Mouse (Mus musculus) limb, embryonic 14.5 days (tissue): ENCODE data around the gene Gm20695. TPM values are rescaled to one million over a fixed set of nuclear protein-coding genes. Genes with fewer than 3 reads are reported as not detected.

Experiments used
- ATAC-seq: fragments of 200-750 bp; cut with Nextera tagmentation; 2 replicates; pipeline ENCODE4 v1.8.0; 2017; ENCODE audit warnings: low read depth, moderate number of reproducible peaks, moderate TSS enrichment; ENCODE audit not compliant: low FRiP score
- DNase-seq: peaks from one replicate; pipeline ENCODE4 v3.0.0-alpha.2; 2015; ENCODE audit warnings: low spot score
- H3K27ac ChIP-seq: fragments of 300-500 bp; sonication (generic); replicated peaks from 2 replicates; pipeline ENCODE4 v1.5.1; 2014; ENCODE audit warnings: low read depth, mild to moderate bottlenecking, low read length, moderate library complexity, mixed read lengths
- H3K27me3 ChIP-seq: fragments of 300-500 bp; sonication (generic); 2 replicates; pipeline ENCODE4 v1.6.1; 2014; ENCODE audit warnings: low read length, mixed read lengths; ENCODE audit not compliant: control insufficient read depth, insufficient read depth
- H3K36me3 ChIP-seq: fragments of 300-500 bp; sonication (generic); 2 replicates; pipeline ENCODE4 v1.6.1; 2014; ENCODE audit warnings: mild to moderate bottlenecking, low read length, moderate library complexity, mixed read lengths; ENCODE audit not compliant: control insufficient read depth, insufficient read depth
- H3K4me1 ChIP-seq: fragments of 300-500 bp; sonication (generic); 2 replicates; pipeline ENCODE4 v1.6.1; 2014; ENCODE audit warnings: antibody characterized with exemption, low read length, mixed read lengths; ENCODE audit not compliant: control insufficient read depth, insufficient read depth
- H3K4me2 ChIP-seq: fragments of 300-500 bp; sonication (generic); replicated peaks from 2 replicates; pipeline ENCODE4 v1.6.1; 2014; ENCODE audit warnings: low read depth, mild to moderate bottlenecking, low read length, moderate library complexity; ENCODE audit not compliant: severe bottlenecking
- H3K4me3 ChIP-seq: fragments of 300-500 bp; sonication (generic); replicated peaks from 2 replicates; pipeline ENCODE4 v1.5.1; 2014; ENCODE audit warnings: low read length
- H3K9ac ChIP-seq: fragments of 300-500 bp; sonication (generic); 2 replicates; pipeline ENCODE4 v1.6.1; 2014; ENCODE audit warnings: mild to moderate bottlenecking, low read depth, low read length, moderate library complexity; ENCODE audit not compliant: severe bottlenecking
- H3K9me3 ChIP-seq: fragments of 300-500 bp; sonication (generic); 2 replicates; pipeline ENCODE4 v1.6.1; 2016; ENCODE audit warnings: low read length; ENCODE audit not compliant: control insufficient read depth
- POLR2A ChIP-seq: fragments of 200-500 bp; IDR thresholded peaks from 2 replicates; pipeline ENCODE4 v1.8.0; 2012; ENCODE audit warnings: inconsistent platforms, mild to moderate bottlenecking, moderate library complexity, borderline replicate concordance; ENCODE audit not compliant: insufficient read depth, insufficient read length; ENCODE audit errors: extremely low read depth
- WGBS: fragments of 180-500 bp; shearing (Covaris S2); extraction: QIAGEN DNeasy Blood & Tissue Kit; methylation state at CpG from one replicate; pipeline ENCODE4 v1.1.7; 2014; 5-methylcytosine and 5-hydroxymethylcytosine counted together
- polyA plus RNA-seq, 2 experiments: library from polyadenylated mRNA; depleted of rRNA in 1 of 2; stranded (reverse) in 1 of 2; unstranded in 1 of 2; fragments of >200 nt; fragmentation: Nextera tagmentation in 1 of 2; extraction: Ambion mirVana in 1 of 2; gene quantifications; 2 replicates each; pipeline versions ENCODE4 v1.2.1 to v1.2.3; 2012 to 2014

Gm20695 gene
- polyA plus RNA-seq, 2 experiments: 0.78 to 2.2 TPM

DNA sequence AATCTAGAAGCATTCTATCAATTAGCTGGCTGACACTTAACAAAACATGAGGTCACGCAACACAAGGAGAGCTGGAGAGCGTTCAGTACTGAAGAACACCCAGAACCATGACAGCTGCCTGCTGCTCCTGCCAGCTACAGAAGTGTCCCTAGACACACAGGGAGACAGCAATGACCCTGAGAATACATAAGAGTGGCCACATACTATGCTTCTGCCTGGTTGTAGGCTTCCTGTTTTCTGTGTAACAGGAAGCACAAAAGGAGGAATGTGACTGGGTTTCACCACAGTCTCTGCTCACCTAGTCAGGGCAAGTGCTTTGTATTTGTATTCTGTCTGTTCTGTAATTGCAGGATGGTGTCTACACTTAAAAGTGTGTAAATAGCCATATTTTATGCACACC is 36.3 kb downstream of the Gm20695 start:
- no peak overlapping the region for H3K4me3 ChIP-seq
- no peak overlapping the region for H3K27ac ChIP-seq
- no peak overlapping the region for H3K4me2 ChIP-seq
- H3K4me1 ChIP-seq: no peaks in the 10 kb centered on the region; the same call in 1 of the 2 replicates
- H3K27me3 ChIP-seq: no peaks in the 10 kb centered on the region
- ATAC-seq (no peak), DNase-seq (no peak)
- no peak overlapping the region for H3K9ac ChIP-seq
- peaks cover 62% of the 10 kb centered on the region for H3K36me3 ChIP-seq
- TF ChIP-seq POLR2A: no peak
- H3K9me3 ChIP-seq: no peaks in the 10 kb centered on the region
- WGBS: 92% methylated on average over 2 of the region's 2 CpGs

- Histone ChIP-seq H3K9me3 (no peaks in the 10 kb centered on the region), H3K36me3 (peaks cover 52% of the 10 kb centered on the region), H3K9ac (no peak overlapping the region), H3K27me3 (no peaks in the 10 kb centered on the region), H3K27ac (peak overlapping the region; percentile 83), H3K4me1 (no peaks in the 10 kb centered on the region; the same call in 1 of the 2 replicates), H3K4me3 (no peak overlapping the region), H3K4me2 (no peak overlapping the region)
- TF ChIP-seq POLR2A: no peak
- DNase-seq: no peak
- WGBS: 80% methylated on average over 3 of the region's 3 CpGs
- ATAC-seq: no peak
Measured at GRCm38 (mm10) chr16:3923515-3923914, 39.1 kb downstream of the Gm20695 start.

DNA sequence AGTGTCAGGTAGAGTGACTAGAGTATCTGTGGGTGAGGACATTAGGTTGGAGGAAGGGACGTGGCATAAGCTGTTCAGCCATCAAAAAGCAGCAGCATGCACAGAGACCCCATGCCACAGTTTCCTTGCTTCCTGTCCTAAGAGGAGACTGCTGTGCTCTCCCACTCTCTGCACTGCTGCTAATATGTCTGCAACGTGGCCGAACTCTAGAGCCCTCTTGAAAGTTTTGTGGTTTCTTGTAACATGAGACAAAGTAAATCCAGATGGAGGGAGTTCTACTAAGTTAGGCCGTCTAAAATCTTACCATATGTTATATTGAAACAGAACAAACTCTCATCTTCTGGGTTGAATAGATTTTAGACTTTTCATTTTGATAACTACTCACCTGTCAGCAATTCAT is 39.5 kb downstream of the Gm20695 start:
- DNase-seq (peak; percentile 81), ATAC-seq (peak; percentile 86)
- Histone ChIP-seq H3K4me3 (no peak overlapping the region), H3K9me3 (no peaks in the 10 kb centered on the region), H3K36me3 (peaks cover 54% of the 10 kb centered on the region), H3K27me3 (no peaks in the 10 kb centered on the region), H3K9ac (no peak overlapping the region), H3K27ac (peak overlapping the region; percentile 83), H3K4me2 (no peak overlapping the region), H3K4me1 (no peaks in the 10 kb centered on the region; the same call in 1 of the 2 replicates)
- WGBS: 17% methylated on average over 4 of the region's 4 CpGs
- TF ChIP-seq POLR2A: no peak

GRCm38 (mm10) chr16:3928582-3928981 is 44.1 kb downstream of the Gm20695 start:
- Histone ChIP-seq H3K9me3 (no peaks in the 10 kb centered on the region), H3K27ac (no peak overlapping the region), H3K4me1 (no peaks in the 10 kb centered on the region; the same call in 1 of the 2 replicates), H3K27me3 (no peaks in the 10 kb centered on the region), H3K36me3 (peaks cover 51% of the 10 kb centered on the region), H3K9ac (no peak overlapping the region), H3K4me2 (no peak overlapping the region), H3K4me3 (no peak overlapping the region)
- WGBS: 69% methylated on average over 1 of the region's 1 CpGs
- DNase-seq (no peak), ATAC-seq (no peak)
- TF ChIP-seq POLR2A: no peak

DNA sequence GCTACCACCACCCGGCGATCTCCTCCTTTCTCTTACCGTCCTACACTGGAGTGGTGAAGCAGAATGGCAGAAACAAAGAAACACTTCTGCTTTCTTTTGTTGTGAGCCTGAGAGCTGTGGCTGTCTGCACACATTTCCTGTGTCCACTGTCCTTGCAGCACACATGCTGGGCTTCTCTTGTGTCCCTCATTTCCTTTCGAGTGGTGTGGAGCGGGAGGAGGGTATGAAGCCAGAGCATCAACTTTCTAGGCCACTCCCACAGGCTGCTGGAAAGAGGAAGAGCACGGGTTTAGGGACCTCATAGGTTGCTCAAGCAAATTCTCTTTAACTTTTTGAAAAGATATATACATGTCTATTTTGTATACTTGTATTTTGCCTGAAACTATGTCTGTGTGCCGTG is 44.7 kb downstream of the Gm20695 start:
- Histone ChIP-seq H3K9ac (no peak overlapping the region), H3K27ac (no peak overlapping the region), H3K9me3 (no peaks in the 10 kb centered on the region), H3K4me1 (no peaks in the 10 kb centered on the region; the same call in 1 of the 2 replicates), H3K4me2 (no peak overlapping the region), H3K36me3 (peaks cover 57% of the 10 kb centered on the region), H3K27me3 (no peaks in the 10 kb centered on the region), H3K4me3 (no peak overlapping the region)
- ATAC-seq (no peak), DNase-seq (no peak)
- 85% methylated on average over 7 of the region's 7 CpGs for WGBS
- no peak for TF ChIP-seq POLR2A

DNA sequence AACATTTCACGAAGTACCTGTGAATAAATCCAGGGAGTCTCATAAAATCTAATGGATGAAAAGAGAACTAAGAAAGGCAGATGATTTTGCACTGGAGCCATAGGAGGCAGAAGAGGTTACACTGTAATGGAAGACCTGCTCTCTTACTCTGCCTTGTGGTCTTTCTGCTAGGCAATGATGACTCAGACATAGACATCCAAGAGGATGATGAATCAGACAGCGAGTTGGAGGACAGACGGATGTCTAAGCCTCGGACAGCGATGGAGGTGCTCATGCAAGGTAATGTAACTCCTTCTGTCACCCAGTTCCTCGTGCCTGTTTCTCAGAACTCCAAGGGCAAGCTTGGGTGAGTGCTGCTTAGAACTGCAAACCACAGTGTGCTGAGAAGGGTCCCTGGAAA is 49.1 kb downstream of the Gm20695 start:
- Histone ChIP-seq H3K36me3 (peaks cover 66% of the 10 kb centered on the region), H3K27me3 (no peaks in the 10 kb centered on the region), H3K9me3 (no peaks in the 10 kb centered on the region), H3K9ac (no peak overlapping the region), H3K27ac (no peak overlapping the region), H3K4me2 (no peak overlapping the region), H3K4me3 (no peak overlapping the region), H3K4me1 (no peaks in the 10 kb centered on the region)
- DNase-seq (no peak), ATAC-seq (no peak)
- 89% methylated on average over 6 of the region's 6 CpGs for WGBS
- no peak for TF ChIP-seq POLR2A
